Mouse (Mus musculus) E14TG2a.4 (cell line): ENCODE results near the gene Dcaf6.

Experiments used
- CTCF ChIP-seq: conservative IDR thresholded peaks from 2 replicates; pipeline ENCODE4 v1.5.1; 2014; ENCODE audit warnings: low read length
- NANOG ChIP-seq: IDR thresholded peaks from 2 replicates; pipeline ENCODE4 v1.6.1; 2014; ENCODE audit warnings: borderline replicate concordance, low read length, mixed read lengths

GRCm38 (mm10) chr1:165462861-165463260 lies 2.6 kb upstream of the Dcaf6 start:
- TF ChIP-seq CTCF (no peak), NANOG (no peak)
